Mouse (Mus musculus) forebrain, embryonic 16.5 days (tissue): Measurements from ENCODE around the gene Iglon5. TPM values are rescaled to one million over a fixed set of nuclear protein-coding genes. Genes with fewer than 3 reads are reported as not detected.

ENCODE experiments used
- ATAC-seq: fragments of 200-750 bp; cut with Nextera tagmentation; 2 replicates; pipeline ENCODE4 v1.8.0; 2017; ENCODE audit warnings: mild to moderate bottlenecking, moderate library complexity
- H3K27ac ChIP-seq: fragments of 300-500 bp; sonication (generic); 2 replicates; pipeline ENCODE4 v1.5.1; 2014; ENCODE audit warnings: low read length, control low read depth
- H3K27me3 ChIP-seq: fragments of 300-500 bp; sonication (generic); replicated peaks from 2 replicates; pipeline ENCODE4 v1.6.1; 2014; ENCODE audit warnings: low read length; ENCODE audit not compliant: control insufficient read depth, insufficient read depth
- H3K36me3 ChIP-seq: fragments of 300-500 bp; sonication (generic); 2 replicates; pipeline ENCODE4 v1.6.1; 2014; ENCODE audit not compliant: control insufficient read depth, insufficient read depth
- H3K4me1 ChIP-seq: fragments of 300-500 bp; sonication (generic); replicated peaks from 2 replicates; pipeline ENCODE4 v1.6.1; 2014; ENCODE audit warnings: low read length; ENCODE audit not compliant: control insufficient read depth, insufficient read depth
- H3K4me2 ChIP-seq: fragments of 300-500 bp; sonication (generic); 2 replicates; pipeline ENCODE4 v1.6.1; 2014; ENCODE audit warnings: mild to moderate bottlenecking, low read length, control low read depth
- H3K4me3 ChIP-seq: fragments of 300-500 bp; sonication (generic); replicated peaks from 2 replicates; pipeline ENCODE4 v1.5.1; 2014; ENCODE audit warnings: mild to moderate bottlenecking, low read length, control low read depth
- H3K9ac ChIP-seq: fragments of 300-500 bp; sonication (generic); replicated peaks from 2 replicates; pipeline ENCODE4 v1.6.1; 2014; ENCODE audit warnings: low read depth, low read length, control low read depth
- H3K9me3 ChIP-seq: fragments of 300-500 bp; sonication (generic); 2 replicates; pipeline ENCODE4 v1.6.1; 2016; ENCODE audit warnings: low read length; ENCODE audit not compliant: control insufficient read depth
- WGBS: fragments of 180-500 bp; shearing (Covaris S2); extraction: QIAGEN DNeasy Blood & Tissue Kit; methylation state at CpG from one replicate; pipeline ENCODE4 v1.1.7; 2014; 5-methylcytosine and 5-hydroxymethylcytosine counted together
- polyA plus RNA-seq: library from polyadenylated mRNA; unstranded; fragments of >200 nt; fragmentation: Nextera tagmentation; extraction: Ambion mirVana; gene quantifications from 2 replicates; pipeline ENCODE4 v1.2.1, GENCODE M21; 2015

Gene Iglon5
- polyA plus RNA-seq = 4.3 and 4.5 TPM in 2 replicates

GRCm38 (mm10) chr7:43489631-43490125 lies at the start of gene Iglon5:
Iglon5 (minus strand) TSS chr7:43490075.
- Histone ChIP-seq H3K4me2 (peak within 1 kb of the TSS; percentile 77), H3K36me3 (no peaks in the 10 kb centered on the region), H3K9me3 (no peaks in the 10 kb centered on the region), H3K27ac (peak within 1 kb of the TSS; percentile 81), H3K4me3 (peak within 1 kb of the TSS; percentile 62), H3K27me3 (no peaks in the 10 kb centered on the region), H3K4me1 (peaks cover 16% of the 10 kb centered on the region), H3K9ac (peak within 1 kb of the TSS; percentile 93)
- WGBS = 3% methylated on average over 17 of the region's 41 CpGs
- peak; percentile 51 for ATAC-seq

GRCm38 (mm10) chr7:43538524-43538923 lies 48.6 kb upstream of the Iglon5 start:
- Histone ChIP-seq H3K27me3 (no peaks in the 10 kb centered on the region), H3K4me2 (no peak overlapping the region), H3K4me1 (no peaks in the 10 kb centered on the region), H3K9me3 (no peaks in the 10 kb centered on the region), H3K27ac (no peak overlapping the region), H3K9ac (no peak overlapping the region), H3K36me3 (no peaks in the 10 kb centered on the region), H3K4me3 (no peak overlapping the region)
- 76% methylated on average over 4 of the region's 4 CpGs for WGBS
- no peak for ATAC-seq

- 90% methylated on average over 9 of the region's 9 CpGs for WGBS
- no peak for ATAC-seq
- Histone ChIP-seq H3K27me3 (no peaks in the 10 kb centered on the region), H3K27ac (no peak overlapping the region), H3K4me2 (no peak overlapping the region), H3K4me3 (no peak overlapping the region), H3K9me3 (no peaks in the 10 kb centered on the region), H3K4me1 (no peaks in the 10 kb centered on the region), H3K36me3 (no peaks in the 10 kb centered on the region), H3K9ac (no peak overlapping the region)
These were observed 43.1 kb upstream of the Iglon5 start for GRCm38 (mm10) chr7:43532936-43533505.

GRCm38 (mm10) chr7:43530216-43530785 lies 40.4 kb upstream of the Iglon5 start:
- H3K36me3 ChIP-seq = no peaks in the 10 kb centered on the region
- no peak overlapping the region for H3K4me3 ChIP-seq
- no peak for ATAC-seq
- no peak overlapping the region for H3K4me2 ChIP-seq
- no peaks in the 10 kb centered on the region for H3K27me3 ChIP-seq
- 72% methylated on average over 8 of the region's 8 CpGs for WGBS
- H3K4me1 ChIP-seq = no peaks in the 10 kb centered on the region
- H3K27ac ChIP-seq = no peak overlapping the region
- no peaks in the 10 kb centered on the region for H3K9me3 ChIP-seq
- no peak overlapping the region for H3K9ac ChIP-seq

- Histone ChIP-seq H3K4me3 (no peak overlapping the region), H3K27me3 (no peaks in the 10 kb centered on the region), H3K9me3 (no peaks in the 10 kb centered on the region), H3K9ac (no peak overlapping the region), H3K4me2 (no peak overlapping the region), H3K36me3 (no peaks in the 10 kb centered on the region), H3K27ac (no peak overlapping the region), H3K4me1 (no peaks in the 10 kb centered on the region)
- no peak for ATAC-seq
- 55% methylated on average over 3 of the region's 3 CpGs for WGBS
These were observed 35.4 kb upstream of the Iglon5 start for GRCm38 (mm10) chr7:43525313-43525712.

GRCm38 (mm10) chr7:43522776-43523175 lies 32.9 kb upstream of the Iglon5 start:
- no peaks in the 10 kb centered on the region for H3K36me3 ChIP-seq
- H3K4me3 ChIP-seq = no peak overlapping the region
- H3K27ac ChIP-seq = no peak overlapping the region
- no peaks in the 10 kb centered on the region for H3K4me1 ChIP-seq
- no peaks in the 10 kb centered on the region for H3K27me3 ChIP-seq
- H3K9ac ChIP-seq = no peak overlapping the region
- H3K4me2 ChIP-seq = no peak overlapping the region
- 88% methylated on average over 2 of the region's 2 CpGs for WGBS
- no peaks in the 10 kb centered on the region for H3K9me3 ChIP-seq
- ATAC-seq = no peak

GRCm38 (mm10) chr7:43518341-43518740 lies 28.5 kb upstream of the Iglon5 start:
- 75% methylated on average over 15 of the region's 15 CpGs for WGBS
- H3K27ac ChIP-seq = no peak overlapping the region
- no peaks in the 10 kb centered on the region for H3K27me3 ChIP-seq
- H3K9ac ChIP-seq = no peak overlapping the region
- H3K4me3 ChIP-seq = no peak overlapping the region
- no peak for ATAC-seq
- no peaks in the 10 kb centered on the region for H3K36me3 ChIP-seq
- no peaks in the 10 kb centered on the region for H3K9me3 ChIP-seq
- H3K4me1 ChIP-seq = no peaks in the 10 kb centered on the region
- no peak overlapping the region for H3K4me2 ChIP-seq

GRCm38 (mm10) chr7:43515076-43515475 lies 25.2 kb upstream of the Iglon5 start:
- ATAC-seq = no peak
- H3K4me1 ChIP-seq = no peaks in the 10 kb centered on the region
- no peak overlapping the region for H3K4me2 ChIP-seq
- 89% methylated on average over 5 of the region's 5 CpGs for WGBS
- no peaks in the 10 kb centered on the region for H3K27me3 ChIP-seq
- no peaks in the 10 kb centered on the region for H3K36me3 ChIP-seq
- no peak overlapping the region for H3K27ac ChIP-seq
- H3K9me3 ChIP-seq = no peaks in the 10 kb centered on the region
- H3K4me3 ChIP-seq = no peak overlapping the region
- no peak overlapping the region for H3K9ac ChIP-seq

- ATAC-seq = no peak
- H3K27ac ChIP-seq = no peak overlapping the region
- no peaks in the 10 kb centered on the region for H3K9me3 ChIP-seq
- no peaks in the 10 kb centered on the region for H3K4me1 ChIP-seq
- no peaks in the 10 kb centered on the region for H3K27me3 ChIP-seq
- H3K36me3 ChIP-seq = no peaks in the 10 kb centered on the region
- H3K4me3 ChIP-seq = no peak overlapping the region
- no peak overlapping the region for H3K9ac ChIP-seq
- no peak overlapping the region for H3K4me2 ChIP-seq
- WGBS = 86% methylated on average over 4 of the region's 4 CpGs
These were observed 22.6 kb upstream of the Iglon5 start for GRCm38 (mm10) chr7:43512519-43512918.
